Mouse (Mus musculus): ENCODE data around the gene Csdc2.
A peak's percentile ranks its signal among the peaks of the same experiment; 100 is the strongest.

The Csdc2 gene

DNA sequence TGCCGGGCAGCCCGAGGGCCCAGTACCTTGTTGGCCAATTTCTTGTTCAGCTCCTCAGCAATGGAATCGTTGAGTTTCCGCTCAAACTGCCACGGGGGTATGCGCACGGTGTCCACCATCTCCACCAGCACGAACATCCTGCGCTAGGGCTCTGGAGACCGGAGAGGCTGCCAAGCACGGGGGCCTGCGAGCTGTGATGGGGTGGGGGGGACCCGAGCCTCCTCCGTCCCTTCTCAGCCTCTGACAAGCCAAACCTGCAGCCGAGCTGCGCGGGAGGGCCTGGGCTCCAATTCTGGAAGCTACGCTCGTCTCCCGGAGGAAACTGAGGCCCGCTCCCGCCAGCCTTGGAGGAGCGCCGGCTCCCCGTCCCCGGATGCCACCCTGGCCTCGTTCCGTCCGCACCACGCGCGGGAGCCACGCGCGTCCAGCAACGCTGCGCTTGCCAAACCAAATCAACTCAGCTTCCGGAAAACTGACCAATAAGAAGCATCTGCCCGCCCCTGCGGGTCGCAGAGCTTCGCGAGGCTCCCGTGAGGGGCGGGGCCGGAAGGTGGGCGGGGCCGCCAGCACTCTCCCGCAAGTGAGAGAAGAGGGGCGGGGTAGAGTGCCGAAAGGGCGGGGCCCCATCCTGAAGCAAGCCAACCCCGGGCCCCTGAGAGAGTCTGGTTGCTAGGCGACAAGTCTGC, 10.7 kb upstream of the Csdc2 start, which contains the start of gene Polr3h:
Polr3h (minus strand) TSS at position 481 of the 686 bp plus-strand sequence.
- DNase-seq (ENCODE audit: low spot score) = peak; percentile 95

- no peak for DNase-seq (ENCODE audit: low spot score)
These were observed 10.1 kb upstream of the Csdc2 start for GRCm38 (mm10) chr15:81926446-81926822.

- no peak for DNase-seq (ENCODE audit: low spot score)
These were observed 8.8 kb upstream of the Csdc2 start for GRCm38 (mm10) chr15:81927741-81928140.

DNA sequence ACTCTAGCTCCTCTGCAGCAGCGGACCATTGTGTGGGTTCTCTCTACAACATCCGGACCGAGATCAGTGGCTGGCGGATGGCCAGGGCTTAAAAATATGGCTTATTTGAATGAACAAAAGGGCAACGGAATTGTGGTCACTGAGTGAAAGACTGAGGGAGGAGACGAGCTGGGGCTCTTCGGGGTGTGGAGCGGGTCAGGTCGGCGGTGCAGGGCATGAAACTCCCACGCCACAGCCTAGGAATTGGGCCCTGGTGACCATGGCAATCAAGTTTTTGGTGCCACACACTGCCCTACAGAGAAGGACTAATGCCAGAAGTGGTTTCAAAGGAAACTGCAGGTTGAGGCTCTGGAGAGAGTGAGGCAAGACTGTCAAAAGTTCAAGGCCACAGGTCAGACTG, 8.3 kb upstream of the Csdc2 start:
- peak; percentile 26 for DNase-seq (ENCODE audit: low spot score)

DNA sequence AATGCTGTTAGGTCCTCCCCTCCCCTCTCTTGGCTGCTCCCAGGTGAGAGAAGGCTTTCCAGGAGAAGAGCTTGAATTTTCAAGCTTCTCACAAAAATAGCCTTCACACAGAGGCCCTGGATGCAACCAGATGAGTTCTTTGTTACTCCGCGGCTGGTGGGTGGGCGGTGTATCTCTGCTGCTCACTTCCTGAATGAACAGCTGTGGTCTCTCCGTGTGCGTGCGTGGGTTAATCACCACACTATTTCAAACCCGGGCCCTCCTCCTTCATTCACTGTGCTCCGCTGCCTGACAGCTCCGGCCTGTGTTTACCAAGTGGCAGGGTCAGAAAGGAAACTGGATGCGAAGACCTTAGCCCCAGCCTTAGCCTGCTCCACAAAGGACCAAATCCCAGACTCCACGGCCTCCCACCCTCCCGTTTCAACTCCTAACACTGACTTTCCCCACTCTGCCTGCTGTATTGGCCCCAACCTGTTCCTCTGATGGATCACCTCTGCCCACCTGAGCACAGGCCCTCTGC, 3.5 kb upstream of the Csdc2 start:
- DNase-seq (ENCODE audit: low spot score) = no peak

DNA sequence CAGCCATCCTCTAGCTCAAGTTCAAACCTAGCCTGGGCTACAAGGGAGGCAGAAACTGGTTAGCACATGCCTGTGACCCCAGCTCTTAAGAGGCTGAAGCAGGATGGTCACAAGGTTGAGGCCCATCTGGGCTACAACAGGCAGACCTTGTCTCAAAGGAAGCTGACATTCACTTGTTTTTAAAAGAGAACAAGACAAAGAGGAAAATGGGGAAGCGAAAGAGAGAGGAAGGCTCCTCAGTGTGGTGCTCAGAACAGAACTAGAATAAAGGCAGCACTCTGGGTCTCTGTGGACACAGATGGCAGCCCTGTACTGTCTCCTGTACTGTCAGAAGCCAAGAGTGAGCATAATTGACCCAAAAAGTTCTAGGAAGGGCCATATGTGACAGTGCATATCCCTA, 2.6 kb upstream of the Csdc2 start:
- no peak for DNase-seq (ENCODE audit: low spot score)

GRCm38 (mm10) chr15:81935869-81936637, 506 bp upstream of the Csdc2 start:
- no peak for DNase-seq (ENCODE audit: low spot score)

- no peak for DNase-seq (ENCODE audit: low spot score)
These were observed 776 bp downstream of the Csdc2 start for GRCm38 (mm10) chr15:81937098-81937972.

GRCm38 (mm10) chr15:81938246-81938645, 1.7 kb downstream of the Csdc2 start:
- no peak for DNase-seq (ENCODE audit: low spot score)

- no peak for DNase-seq (ENCODE audit: low spot score)
These were observed 2.7 kb downstream of the Csdc2 start for GRCm38 (mm10) chr15:81939157-81939715.

GRCm38 (mm10) chr15:81939774-81940173, 3.2 kb downstream of the Csdc2 start:
- DNase-seq (ENCODE audit: low spot score) = no peak

DNA sequence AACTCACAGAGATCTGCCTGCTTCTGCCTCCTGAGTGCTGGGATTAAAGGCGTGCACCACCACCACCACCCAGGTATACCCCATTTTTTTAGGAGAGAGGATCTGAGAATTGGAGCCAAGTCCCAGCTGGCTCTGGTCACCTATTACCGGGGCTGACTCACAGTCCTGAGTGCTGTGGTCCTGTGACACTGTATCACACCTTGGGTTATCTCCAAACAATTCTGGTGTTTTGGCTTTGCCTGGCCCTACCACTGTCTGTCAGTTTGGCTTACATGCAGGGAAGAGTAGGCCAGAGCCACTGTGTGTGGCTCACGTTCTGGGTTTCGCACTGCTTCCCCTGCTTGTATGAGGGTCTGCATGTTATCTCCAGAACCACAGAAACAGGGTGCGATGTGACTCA, 3.7 kb downstream of the Csdc2 start:
- DNase-seq (ENCODE audit: low spot score) = no peak

- DNase-seq (ENCODE audit: low spot score) = no peak
These were observed 4.5 kb downstream of the Csdc2 start for GRCm38 (mm10) chr15:81941010-81941409.

GRCm38 (mm10) chr15:81943176-81943749, 6.7 kb downstream of the Csdc2 start:
- no peak for DNase-seq (ENCODE audit: low spot score)

GRCm38 (mm10) chr15:81949076-81949475, 12.5 kb downstream of the Csdc2 start:
- no peak for DNase-seq (ENCODE audit: low spot score)

- DNase-seq (ENCODE audit: low spot score) = no peak
These were observed 13.0 kb downstream of the Csdc2 start for GRCm38 (mm10) chr15:81949476-81950131.

- DNase-seq (ENCODE audit: low spot score) = no peak
These were observed 14.2 kb downstream of the Csdc2 start for GRCm38 (mm10) chr15:81950716-81951115.

DNA sequence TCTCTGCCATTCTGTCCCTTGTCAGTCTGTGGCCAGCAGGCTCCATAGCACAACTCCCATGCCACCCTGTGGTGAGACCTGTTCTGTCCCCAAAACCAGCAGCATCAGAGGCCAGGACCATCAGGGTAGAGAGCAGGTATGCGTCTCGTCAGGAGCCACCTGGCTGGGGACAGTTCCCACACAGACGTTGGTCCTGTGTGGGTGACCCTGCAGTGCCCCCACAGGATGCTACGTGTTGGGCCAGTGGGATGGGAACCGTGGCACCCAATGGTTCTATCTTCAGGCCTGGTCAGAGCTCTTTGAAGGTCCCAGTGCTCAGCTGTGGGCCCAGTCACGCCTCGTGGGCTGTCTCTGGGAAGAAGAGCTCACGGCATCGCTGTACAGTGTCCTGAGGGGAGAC, 14.6 kb downstream of the Csdc2 start:
- DNase-seq (ENCODE audit: low spot score) = no peak

- no peak for DNase-seq (ENCODE audit: low spot score)
These were observed 15.8 kb downstream of the Csdc2 start for GRCm38 (mm10) chr15:81952310-81952709.

- DNase-seq (ENCODE audit: low spot score) = no peak
These were observed 17.6 kb downstream of the Csdc2 start for GRCm38 (mm10) chr15:81954151-81954583.

- DNase-seq (ENCODE audit: low spot score) = no peak
These were observed 18.2 kb downstream of the Csdc2 start for GRCm38 (mm10) chr15:81954716-81955115.

Measured in lung, postnatal 25 days (tissue).